Mouse (Mus musculus) left cerebral cortex, adult 11 months (tissue): Measurements from ENCODE around the gene Meis2.

Experiments used
- DNase-seq: peaks from one replicate; pipeline ENCODE4 v3.0.0; 2022; ENCODE audit warnings: low spot score

Gene Meis2

DNA sequence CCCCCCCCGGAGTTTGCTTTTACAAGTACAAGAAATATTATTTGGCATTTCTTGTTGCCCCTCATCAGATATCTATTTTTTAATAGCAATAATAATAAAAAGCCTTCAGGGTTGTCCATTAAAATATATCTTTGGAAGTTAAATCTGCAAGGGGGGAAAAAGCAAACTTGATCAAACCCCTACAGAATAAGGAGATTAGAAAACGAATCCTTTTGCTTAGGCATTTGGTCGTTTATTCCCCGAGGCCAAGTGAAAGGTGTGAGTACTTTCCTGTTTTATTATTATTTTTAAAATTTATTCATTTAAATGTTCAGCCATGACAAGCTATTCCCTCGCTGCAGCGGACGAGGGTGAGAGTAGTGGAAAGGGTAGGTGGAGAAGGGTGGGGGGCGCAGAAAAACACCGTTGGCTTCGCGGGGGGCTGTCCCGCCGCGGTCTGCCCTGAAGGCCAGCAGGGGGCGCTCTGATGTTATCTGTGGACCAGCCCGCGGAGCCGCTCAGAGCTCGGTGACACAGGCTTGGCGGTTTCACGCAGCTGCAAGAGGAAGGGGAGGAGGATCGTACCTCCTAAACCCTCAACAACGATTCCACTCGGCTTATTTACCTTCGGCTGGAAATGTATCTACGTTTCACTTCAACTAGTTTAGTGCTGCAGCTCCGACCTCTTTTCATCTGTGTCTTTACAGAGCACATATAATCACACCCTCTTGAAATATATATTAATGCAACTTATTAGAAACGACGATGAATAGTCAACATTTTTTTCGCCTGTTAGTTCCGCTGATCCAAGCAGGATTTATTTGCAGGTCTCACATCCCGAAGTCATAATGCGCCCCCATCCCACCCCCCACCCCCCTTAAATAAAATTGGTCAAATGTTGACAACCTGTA lies 209.9 kb downstream of the Meis2 start:
- peak; percentile 74 for DNase-seq

DNA sequence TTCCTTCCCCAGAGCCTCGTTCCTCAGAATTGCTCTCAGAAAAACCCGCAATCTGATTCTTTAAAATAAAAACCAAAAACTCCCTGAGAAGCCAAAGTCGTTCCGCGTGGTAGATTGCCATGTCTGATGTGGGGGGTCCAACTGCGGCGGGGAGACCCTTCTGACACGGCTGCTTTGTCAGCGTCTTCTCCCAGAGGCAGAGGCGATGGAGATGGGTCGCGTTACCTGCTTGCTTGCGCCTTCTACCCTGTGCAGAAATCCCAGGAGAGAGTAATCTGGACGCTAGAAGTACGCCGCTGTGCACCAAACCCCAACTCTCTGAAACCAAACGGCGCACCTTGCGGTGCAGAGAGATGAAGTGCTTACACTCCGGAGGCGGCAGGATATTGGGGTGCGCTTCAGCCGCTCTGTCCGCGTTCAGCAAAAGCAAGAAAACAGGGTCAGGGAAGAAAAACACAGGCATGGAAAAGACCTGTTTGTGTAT lies 210.8 kb downstream of the Meis2 start:
- no peak for DNase-seq

DNA sequence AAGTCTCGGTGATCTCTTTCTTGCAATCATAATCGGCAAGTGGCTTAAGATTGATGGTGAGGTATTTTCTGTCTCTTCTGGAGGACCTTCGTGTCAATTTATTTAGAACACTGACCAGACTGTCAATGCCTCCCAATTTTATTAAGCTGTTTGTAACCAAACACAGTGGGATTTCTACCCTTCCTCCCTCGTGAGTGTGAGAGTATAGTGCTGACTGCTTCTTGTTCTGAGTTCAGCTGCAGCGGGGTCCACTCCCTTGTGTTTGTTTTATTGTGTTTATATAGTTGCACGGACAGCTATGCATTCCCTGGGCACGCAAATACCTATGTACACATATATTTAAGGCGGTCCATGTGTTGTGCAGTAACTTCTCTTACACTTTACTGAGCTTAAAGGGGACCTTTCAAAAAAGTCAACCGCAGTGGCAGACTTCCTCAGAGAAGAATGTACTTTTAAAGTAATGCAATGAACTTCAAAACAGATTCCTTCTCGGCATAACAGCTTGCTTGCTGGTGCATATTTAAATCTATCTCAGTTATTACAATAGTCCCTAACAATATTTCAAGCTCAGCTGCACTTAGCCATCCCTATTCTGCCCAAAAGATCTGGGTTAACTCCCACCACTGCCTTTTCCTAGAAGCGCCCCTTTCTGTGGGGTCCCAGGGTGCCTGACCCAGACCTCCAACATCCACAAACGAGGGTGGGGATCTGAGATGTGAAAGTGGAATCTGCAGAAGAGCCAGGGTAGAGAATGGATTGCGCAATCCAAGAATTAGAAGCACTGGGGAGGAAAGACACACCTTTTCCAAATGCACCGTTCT lies 211.4 kb downstream of the Meis2 start:
- no peak for DNase-seq

DNA sequence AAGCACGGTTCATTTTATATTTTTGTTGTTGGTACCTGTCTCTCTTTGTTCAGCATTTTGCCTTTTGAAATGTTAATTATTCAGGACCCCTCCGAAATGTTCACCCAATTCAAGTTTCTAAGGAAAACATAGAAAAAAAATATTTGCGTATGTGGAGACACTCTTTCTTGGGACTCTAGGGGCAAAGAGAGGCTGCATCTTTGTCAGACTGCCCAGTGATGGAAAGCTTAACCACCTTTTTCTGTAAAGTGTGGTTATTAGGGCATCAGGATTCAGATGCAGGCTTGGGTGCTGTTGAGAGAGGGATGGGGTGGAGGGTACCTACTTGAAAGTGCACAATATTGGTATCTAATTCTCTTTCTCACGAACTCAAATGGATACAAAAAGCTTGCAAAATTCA lies 212.4 kb downstream of the Meis2 start:
- no peak for DNase-seq

DNA sequence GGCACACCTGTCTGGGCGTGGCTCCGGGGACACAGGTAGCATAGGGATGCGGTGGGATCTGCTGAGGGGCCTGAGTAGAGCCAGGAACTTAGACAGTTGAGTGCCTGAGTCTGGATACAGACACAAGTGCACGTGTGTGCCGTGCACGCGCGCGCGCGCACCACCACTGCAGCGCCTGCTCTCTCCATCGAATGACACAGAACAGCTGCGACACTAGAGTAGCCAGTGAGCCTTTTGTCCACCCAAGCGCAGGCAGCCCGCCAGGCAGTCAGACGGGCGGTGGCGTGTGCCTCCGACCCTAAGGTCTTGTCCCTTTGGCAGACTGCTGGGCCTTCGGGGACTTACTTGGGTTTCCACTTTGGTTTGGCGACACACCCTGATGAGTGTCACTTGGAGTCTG lies 213.0 kb downstream of the Meis2 start:
- no peak for DNase-seq

DNA sequence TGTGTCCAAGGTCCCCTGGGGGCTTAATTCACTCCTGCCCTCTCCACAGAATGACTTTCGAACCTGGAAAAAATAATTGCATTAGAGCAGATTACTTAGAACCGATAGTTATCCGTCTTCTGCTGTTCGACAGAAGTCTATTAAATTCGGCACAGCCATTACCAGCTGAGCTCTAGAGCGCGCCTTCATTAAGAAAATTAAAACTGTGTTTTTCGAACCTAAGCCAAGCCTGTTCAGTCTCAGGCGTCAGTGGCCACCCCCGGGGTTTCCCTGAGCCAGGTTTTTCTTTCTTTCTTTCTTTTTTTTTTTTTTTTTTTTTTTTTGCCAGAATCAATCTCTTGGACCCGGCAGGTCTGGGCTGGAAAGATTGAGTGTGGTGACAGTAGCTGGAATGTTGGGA lies 213.5 kb downstream of the Meis2 start:
- no peak for DNase-seq

DNA sequence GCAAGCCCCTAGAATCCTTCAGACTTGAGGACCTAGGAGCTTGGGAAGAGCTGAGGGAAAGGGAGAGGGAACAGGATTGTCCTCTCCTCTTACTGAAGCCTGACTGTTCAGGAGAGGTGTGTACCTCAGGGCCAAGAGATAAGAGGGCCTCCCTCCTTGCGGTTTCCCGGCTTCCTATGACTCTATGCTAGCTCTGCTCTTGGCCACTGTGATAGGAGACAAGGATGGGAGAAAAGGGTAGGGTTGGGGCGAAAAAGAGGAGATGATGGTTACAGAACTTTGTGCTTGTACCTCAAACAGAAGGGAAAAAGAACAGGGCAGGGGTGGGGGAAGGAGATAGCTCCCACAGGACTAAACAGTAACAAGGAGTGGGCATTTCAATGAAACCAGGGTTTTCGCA lies 214.7 kb downstream of the Meis2 start:
- no peak for DNase-seq

DNA sequence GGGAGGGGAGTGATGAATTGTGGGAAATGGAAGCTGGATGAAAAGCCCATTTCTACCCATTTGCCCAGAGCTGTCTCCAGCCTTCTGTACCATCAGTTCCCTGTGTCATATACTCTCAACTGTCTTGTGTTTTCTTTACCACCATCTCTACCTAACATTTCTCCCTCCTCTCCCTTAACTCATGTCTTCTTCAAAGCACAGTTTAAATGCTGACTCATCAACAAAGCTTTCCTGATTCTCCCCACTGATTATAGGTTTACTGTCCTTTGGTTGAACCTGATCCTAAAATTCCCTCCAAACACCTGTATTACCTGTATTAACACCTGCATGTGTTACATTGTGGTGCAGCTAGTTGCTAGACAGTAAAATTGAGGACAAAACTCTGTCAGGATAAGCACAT lies 222.8 kb downstream of the Meis2 start:
- DNase-seq, result no peak

DNA sequence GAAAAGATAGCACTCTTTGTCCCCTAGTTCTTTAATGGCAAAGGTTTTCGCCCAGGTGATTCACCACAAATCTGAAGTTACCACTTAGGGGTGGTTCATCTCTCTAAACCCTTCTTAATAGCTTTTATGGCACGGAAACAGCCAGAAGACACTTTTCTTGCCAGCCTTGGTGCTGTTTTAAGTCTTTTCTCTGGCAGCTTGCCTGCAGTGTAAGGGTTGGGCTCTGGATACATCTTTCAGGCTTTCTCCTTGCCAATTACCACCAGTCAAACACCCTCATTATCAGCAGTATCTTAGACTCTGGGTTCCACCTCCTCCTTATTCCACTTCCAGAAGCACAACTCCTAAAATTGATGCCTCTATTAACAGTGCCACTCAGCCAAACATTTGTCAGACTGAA lies 229.6 kb downstream of the Meis2 start:
- DNase-seq, result no peak

DNA sequence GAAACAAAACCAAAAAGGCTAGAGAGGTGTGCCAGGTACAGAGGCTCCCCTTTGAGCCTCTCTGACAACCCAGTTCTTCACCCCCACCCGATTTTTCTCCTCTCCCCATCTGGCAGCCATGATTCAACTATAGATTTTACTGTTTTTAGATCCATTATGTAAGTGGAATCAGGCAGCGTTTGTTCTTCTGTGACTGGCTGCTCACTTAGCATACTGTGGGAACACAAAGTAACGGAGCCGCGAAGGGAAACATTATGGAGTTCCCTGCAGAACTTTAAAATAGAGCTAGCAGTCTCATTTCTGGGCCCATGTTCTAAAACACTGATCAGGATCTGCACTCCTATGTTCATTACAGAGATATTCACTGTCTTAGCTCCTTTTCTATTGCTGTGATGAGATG lies 243.3 kb downstream of the Meis2 start:
- DNase-seq, result peak; percentile 65

DNA sequence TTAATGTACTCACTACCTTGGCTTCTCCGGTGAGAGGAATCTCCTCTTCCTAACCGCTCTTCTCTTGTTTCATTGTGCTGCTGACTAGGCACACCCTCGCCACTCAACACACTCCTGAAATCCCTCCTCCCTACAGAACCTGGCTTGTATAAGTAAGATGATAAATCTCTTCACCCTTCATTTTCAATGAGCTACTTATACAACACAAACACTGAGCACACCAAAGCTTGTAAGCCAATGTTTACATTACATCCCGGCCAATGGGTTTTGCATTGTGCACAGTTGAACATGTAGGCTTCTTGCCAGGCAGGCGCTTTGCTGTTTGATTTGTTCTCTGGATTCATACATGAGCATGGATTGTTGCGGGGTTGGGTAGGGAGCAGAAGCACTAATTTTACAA lies 247.7 kb downstream of the Meis2 start:
- DNase-seq, result no peak

DNA sequence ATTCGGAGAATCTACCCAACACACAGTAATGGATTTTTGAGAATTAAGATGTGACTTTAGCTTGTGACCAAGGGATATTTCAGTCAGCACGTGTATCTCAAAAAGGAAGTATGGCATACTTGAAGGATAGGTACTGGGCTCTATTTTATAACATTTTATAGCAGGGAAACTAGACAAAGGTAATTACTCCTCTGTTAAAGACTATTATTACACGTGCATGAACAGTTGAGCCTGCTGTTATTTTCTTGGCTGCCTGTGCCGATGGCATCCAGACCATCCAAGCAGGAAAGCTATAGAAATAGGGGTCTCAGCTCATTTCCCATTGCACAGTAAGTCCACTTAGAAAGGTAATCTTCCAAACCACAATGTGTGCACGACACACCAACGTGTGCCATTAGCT lies 251.9 kb downstream of the Meis2 start:
- no peak for DNase-seq

DNA sequence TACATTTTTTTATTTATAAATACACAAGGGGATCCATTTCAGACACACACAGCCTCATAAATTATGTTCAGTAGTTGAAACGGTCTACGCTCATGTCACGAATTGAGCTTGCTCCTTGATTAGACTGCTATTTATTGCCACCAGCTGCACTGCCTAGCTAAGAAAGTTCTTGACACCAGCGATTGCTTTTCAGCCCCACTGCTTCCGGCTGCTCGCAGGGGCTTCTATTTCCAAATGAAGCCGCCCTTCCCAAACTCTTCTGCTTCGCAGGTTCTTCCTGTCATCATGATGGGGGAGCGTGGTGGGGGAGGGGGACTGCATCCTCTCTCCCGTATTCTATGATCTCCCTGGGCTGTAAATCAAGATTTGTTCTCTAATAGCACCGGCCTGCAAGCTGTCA lies 252.3 kb downstream of the Meis2 start:
- DNase-seq, result no peak
